Mouse (Mus musculus) kidney, adult 8-10 months (tissue): ENCODE data around the gene Hpn.

Source experiments
- DNase-seq, 2 experiments: peaks; one replicate each; pipeline ENCODE4 v3.0.0; 2022

Gene Hpn

GRCm38 (mm10) chr7:31115182-31115581, at the start of gene Hpn:
Hpn (minus strand) TSS chr7:31115290.
- DNase-seq, result peak; percentile 88 to 89

DNA sequence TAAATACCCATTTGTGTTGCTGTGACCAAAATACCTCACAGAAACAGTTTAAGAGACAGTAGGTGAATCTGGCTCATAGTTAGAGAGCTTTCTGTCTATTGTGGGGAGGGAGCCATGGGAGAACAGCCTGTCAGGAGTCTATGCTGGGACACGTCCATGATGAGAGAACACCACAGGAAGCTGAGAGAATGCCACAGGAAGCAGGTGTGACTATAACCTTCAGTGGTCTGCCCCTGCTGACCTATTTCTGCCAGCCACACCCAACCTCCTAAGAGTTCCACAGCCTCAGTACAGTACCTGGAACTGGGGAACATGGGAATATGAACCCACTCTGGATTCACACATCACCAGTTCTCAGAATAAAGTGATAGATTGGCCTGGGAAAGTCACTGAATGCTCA, 49.7 kb upstream of the Hpn start:
- no peak for DNase-seq

DNA sequence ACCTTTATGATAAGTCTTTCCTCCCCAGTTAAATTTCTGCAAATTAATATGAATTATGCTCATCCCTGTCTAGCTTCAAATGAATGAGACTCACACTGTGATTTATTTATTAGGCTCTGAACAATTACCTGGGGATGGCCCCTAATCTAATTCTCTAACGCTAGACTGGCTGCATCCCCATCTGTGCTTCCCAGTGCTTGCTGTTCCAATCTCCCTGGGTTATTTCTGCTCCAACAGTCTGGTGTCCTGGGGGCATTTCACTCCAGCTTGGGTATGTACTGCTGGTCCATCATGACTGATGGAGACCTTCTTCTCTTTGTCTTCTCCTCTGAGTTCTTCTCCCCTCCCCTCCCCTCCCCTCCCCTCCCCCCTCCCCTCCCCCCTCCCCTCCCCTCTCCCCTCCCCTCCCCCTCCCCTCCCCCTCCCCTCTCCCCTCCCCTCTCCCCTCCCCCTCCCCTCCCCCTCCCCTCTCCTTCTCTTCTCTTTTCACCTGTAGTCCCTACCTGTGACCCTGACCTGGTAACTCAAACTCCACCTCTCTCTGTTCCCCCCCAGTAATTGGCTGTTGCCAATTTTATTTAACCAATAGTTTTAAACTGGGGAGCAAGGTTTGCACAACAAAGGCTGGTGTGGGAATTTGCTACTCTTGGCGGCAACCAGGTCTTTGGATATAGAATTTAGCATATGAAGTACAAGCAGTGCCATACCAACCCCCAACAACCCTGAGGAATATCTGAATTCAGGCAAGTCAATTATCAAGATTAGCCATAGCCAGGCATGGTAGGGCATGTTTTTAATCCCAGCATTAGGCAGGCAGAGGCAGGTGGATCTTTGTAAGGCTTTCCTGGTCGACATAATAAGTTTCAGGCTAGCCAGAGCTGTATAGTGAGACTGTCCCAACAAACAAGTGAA, 48.8 kb upstream of the Hpn start:
- no peak for DNase-seq

GRCm38 (mm10) chr7:31162324-31162723, 47.2 kb upstream of the Hpn start:
- DNase-seq, result peak in 1 of 2 experiments; percentile 49

GRCm38 (mm10) chr7:31161831-31162230, 46.7 kb upstream of the Hpn start:
- no peak for DNase-seq

- DNase-seq, result no peak
These were observed 46.2 kb upstream of the Hpn start for GRCm38 (mm10) chr7:31161246-31161645.

- DNase-seq, result no peak
These were observed 45.7 kb upstream of the Hpn start for GRCm38 (mm10) chr7:31160763-31161162.

- peak; percentile 54 for DNase-seq
These were observed 41.2 kb upstream of the Hpn start for GRCm38 (mm10) chr7:31156034-31156928.

DNA sequence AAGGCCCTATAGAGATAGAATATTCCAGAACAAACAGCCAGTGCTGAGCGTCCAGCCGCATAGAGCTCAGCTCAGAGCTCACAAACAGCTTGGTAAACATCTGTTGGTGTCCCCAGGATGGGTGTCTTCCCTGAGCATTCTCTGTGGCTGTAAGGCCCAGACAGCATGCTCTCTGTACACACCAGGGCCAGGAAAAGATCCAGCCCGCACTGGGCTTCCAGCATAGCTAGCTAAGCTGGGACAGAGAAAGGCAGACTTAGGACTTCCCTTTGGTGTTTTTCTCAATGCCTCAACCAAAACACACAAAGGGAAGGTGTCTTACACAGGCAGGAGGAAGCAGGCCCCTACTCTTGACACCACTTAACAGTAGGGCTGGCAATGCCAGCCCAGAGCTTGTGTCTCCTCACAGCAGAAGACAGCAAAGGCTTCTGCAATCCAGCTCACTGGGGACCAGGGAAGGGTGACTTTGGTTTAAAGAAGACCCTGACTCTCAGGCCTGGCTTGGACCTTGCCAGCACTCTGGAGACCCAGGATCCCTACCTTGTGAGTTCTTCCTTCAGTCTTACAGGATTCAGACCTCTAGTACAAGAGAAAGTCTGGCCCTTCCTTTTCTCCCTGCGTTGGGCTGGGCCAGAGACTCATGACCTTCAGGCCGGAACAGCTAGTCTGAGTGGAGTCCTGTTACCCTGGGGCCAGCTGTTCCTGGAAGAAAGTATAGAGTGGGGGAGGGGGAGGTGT, 40.4 kb upstream of the Hpn start, which contains the start of gene Gramd1a:
Gene Gramd1a (minus strand): TSS at position 601 of the 738 bp plus-strand sequence.
- peak; percentile 42 to 72 for DNase-seq

DNA sequence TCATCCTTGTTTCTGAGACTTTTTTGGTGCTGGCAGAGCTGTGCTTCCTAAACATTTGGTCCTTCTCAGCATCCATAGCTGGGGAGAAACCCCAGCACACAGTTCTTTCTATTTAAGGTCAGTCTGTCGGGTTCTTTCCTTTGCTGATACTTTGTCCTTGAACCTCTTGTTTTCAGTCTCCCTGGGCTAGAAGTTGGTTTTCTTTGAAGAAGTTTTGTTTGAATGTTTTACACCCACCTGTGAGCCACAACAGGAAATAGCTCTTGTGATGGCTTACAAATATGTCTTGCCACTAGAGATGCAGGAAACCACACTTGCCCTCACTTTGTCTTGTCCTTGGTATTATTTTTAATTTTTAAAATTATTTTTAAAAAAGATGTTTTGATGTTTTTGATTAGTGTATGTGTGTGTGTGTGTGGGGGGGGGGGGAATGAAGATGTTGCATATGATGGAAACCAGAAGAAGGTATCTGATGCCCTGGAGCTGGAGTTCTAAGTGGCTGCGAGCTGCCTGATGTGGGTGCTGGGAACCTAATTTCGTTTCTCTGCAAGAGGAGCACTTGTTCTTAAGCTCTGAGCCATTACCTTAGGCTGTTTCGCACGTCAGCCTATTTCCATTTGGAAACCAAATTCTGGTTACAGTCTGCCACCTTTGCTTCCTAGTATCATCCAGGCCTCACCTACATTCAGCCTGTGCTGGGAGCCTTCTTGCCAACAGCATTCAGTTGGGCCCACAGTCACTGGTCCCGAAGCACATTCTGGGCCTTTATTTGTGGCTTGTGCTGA, 38.6 kb upstream of the Hpn start:
- no peak for DNase-seq

DNA sequence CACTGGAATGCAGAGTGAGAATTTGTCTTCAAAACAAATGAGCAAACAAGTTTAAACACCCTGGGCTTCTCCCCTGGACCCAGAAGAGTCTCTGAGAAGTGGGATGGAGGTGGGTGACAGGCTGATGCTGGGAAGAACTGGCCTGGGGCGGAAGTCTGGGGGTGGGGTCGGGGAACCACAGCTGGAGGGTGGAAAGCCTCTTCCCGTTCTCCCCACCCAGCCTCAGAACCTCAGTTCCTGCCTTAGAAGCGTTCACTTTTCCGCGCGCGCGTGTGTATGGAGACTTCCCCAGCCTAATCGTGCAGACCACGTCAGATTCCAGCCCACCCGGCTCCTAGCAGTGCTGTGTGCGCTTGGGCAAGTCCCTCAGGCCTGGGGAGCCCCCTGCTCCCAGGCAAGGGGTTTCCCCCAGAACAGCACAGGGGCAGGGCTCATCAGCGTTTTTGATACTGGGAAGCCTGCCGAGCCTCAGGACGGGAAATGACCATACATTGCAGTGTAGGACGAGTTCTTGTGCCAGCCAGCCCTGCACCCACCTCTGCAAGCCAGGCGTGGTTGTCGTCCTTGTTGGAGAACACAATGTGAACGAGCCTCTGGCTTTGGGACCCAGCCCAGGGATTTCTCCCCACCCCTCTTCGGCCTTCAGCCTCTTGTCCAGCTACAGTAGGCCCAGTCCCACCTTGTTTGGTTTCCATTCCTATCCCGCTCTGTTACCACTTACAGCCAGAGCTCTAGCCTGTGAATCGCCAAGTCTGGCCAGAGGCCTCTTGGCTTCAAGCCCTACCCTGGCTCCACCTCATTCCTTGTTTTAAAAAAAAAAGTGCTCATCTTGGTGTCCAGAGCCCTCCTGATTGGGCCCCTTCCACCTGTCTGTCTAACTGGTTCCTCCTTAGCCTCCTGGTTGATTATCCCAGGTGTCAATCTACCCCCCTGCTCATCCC, 36.5 kb upstream of the Hpn start:
- peak; percentile 53 to 64 for DNase-seq

- DNase-seq, result peak; percentile 85 to 88
These were observed 35.6 kb upstream of the Hpn start for GRCm38 (mm10) chr7:31150566-31151300.

- DNase-seq, result no peak
These were observed 34.9 kb upstream of the Hpn start for GRCm38 (mm10) chr7:31149751-31150565.

DNA sequence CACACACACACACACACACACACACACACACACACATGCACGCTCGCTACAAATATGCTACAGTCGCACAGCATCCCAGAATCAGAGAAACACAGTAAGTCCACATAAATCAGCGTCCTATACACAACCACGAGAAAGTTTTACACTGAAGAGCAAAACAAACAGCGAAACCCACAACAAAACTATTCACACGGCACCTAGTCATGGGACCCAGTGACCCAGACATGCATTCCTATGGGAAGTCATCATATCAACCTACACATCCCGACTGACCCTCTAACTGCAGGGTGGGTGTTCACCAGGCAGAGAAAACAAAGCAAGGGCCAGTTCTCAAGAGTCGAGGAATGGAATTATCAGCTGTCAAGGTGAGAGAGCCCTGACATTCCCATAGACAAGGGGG, 34.2 kb upstream of the Hpn start:
- no peak for DNase-seq

GRCm38 (mm10) chr7:31148756-31149155, 33.7 kb upstream of the Hpn start:
- peak in 1 of 2 experiments; percentile 53 for DNase-seq

- no peak for DNase-seq
These were observed 33.0 kb upstream of the Hpn start for GRCm38 (mm10) chr7:31148086-31148485.

DNA sequence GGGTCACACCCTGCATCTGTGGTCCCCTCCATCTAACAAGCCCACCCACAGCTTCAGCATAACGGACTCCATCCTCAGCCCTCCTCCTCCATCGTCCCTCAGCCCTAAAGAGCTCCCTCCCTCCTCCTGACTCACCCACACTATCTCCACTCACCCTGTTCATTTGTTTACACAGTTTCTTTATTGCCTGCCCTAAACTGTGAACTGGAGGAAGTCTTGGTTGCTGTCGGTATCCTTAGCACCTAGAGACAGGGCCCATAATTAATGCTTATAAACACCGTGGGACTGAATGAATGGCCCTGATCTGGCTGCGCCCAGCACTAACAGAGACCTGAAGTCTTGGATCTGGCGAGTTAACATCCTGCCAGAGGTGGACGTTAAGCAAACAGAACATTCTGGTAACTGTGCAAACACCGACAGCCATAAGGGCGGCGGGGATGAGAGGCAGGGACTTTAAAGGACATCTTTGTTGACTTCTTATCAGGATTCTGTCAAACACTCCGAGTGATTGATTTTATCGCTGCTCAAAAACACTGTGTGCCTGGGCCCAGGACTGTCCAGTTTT, 30.6 kb upstream of the Hpn start:
- no peak for DNase-seq

DNA sequence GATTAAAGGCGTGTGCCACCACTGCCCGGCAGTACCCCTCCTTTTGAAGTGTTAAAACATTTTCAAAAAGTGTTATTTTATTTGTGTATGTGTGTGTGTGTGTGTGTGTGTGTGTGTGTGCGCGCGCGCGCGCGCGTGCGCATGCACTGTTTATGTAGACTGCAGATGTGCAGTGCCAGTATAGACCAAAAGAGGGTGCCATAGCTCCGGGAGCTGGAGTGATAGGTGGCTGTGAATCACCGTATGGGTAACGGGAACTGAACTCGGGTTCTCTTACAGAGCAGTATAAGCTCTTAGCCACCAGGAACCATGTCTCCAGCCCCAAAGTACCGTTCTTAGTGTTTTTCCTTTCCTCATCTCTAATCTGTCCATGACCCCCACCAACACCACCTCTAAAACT, 29.8 kb upstream of the Hpn start:
- no peak for DNase-seq

DNA sequence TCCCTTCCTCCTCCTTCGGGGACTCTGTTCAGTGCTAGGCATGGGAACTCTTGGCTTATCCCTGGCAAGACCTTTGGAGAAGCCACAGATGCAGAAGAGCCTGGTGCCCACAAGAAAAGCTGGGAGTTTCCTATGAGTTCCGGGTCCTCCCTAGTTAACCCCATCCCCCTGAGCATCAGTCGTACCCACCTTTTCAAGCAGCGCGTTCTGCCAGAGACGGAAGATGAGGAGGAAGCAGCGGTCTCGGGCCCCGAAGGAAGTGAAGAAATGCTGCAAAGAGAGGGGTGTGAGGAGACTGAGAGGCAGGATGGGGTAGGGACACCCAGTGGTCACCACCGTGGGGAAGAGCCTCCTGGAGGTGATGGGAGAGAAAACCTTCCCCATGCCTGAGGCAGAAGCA, 25.9 kb upstream of the Hpn start:
- DNase-seq, result no peak
